Mouse (Mus musculus) liver, adult (tissue): ENCODE data around the gene Cyp3a41b.
"Not testable (repeated sequence)": the region's sequence is repeated elsewhere in the genome, so short reads cannot be mapped to it uniquely, and the experiment has no call there.

Source experiments
- GATA4 ChIP-seq: IDR thresholded peaks from 2 replicates; pipeline ENCODE4 v1.6.1; 2014; ENCODE audit warnings: mild to moderate bottlenecking, low read length; ENCODE audit not compliant: insufficient replicate concordance

Gene Cyp3a41b

DNA sequence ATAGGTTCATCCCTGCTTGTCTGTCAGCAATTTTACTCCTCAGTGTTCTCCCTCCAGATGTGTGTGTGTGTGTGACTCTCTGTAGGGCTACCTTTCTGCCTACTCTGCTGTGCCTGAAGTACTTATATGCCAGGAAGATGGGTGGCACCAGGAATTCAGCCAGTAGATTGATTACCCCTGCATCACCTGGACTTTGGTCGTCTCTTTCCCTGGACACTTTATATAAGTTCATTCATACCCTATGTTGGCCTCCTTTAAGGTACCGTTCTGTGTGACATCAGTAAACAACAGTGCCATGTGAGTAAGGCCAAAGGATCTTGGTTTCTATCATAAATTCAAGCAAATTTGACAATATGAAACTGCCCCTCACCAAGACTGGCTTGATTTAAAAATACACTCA lies at the start of gene Cyp3a41b:
TSS of gene Cyp3a41b (minus strand) at position 101 of the 400 bp plus-strand sequence.
- not testable (repeated sequence) for TF ChIP-seq GATA4
